Mouse (Mus musculus) hematopoietic stem cell, adult 5-6 weeks (primary cell): Measurements from ENCODE around the gene Gm43191. TPM values are rescaled to one million over a fixed set of nuclear protein-coding genes. Genes with fewer than 3 reads are reported as not detected.
"Not testable (repeated sequence)": the region's sequence is repeated elsewhere in the genome, so short reads cannot be mapped to it uniquely, and the experiment has no call there.

Source experiments
- ATAC-seq, 2 experiments: fragments of 125-278 bp in 1 of 2; replicated peaks in 1 of 2; 2 replicates each; pipeline ENCODE4 v1.8.0; 2016 to 2017; ENCODE audit warnings: inconsistent platforms in 2 of 2, mild to moderate bottlenecking in 2 of 2, moderate number of reproducible peaks in 2 of 2, low read depth in 1 of 2, moderate TSS enrichment in 1 of 2; ENCODE audit not compliant: low FRiP score in 2 of 2, poor library complexity in 2 of 2, severe bottlenecking in 2 of 2, insufficient read depth in 1 of 2, low TSS enrichment in 1 of 2
- total RNA-seq: library from RNA; stranded (forward); fragments of 172-1452, 232-1000 nt; gene quantifications from 2 replicates; pipeline ENCODE4 v1.2.3, GENCODE M21; 2017

Gene Gm43191
- total RNA-seq, 1 experiment from 2014 or later, result not detected

DNA sequence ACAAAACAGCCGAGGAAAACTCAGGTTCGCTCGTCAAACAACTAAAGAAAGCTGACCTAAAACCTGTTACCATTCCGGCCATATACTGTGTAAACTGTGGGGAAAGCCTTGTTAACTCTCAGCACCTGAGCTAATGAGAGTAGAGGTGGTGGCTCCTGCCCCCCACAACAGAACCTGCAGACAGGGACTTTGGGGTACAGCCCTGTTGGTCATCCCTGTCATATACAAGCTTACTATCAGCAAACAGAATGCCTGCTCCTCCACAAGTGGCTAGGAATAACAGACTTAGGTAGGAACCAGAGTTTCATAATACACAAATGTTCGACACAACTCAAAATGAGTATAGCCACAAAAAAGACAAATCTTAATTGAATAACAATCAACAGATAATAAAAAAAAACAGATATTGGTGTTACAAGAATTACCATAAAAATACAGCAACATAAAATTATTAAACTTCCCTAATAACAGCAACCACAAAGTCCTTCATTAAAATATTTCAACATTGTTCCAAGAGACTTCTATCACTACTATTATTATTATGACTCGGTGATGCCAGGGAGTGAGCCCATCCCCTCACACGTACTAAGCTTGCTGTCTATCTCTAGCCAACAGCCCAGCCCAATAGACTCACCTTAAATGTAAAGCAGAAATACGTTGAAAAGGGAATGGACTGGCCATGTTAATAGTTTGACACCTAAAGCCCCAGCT lies 14.1 kb upstream of the Gm43191 start:
- ATAC-seq, result no peak

DNA sequence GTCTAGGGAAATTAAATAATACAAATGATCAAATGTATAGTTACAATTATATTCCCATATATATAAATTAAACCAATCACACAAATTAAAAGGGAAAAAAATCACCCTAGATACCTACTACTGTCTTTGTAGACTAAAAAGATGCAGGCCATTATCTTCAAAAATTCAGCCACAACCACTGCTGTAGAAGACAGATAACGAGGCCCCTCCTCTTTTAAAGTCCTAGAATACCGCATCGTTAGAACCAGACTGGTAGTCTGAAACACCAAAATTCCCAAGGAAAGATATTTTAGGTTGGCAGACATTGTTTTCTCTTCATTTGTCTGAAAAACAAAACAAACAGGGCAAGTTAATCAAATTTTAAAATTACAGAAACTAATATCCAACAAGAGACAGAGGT lies 13.3 kb upstream of the Gm43191 start:
- no peak for ATAC-seq

DNA sequence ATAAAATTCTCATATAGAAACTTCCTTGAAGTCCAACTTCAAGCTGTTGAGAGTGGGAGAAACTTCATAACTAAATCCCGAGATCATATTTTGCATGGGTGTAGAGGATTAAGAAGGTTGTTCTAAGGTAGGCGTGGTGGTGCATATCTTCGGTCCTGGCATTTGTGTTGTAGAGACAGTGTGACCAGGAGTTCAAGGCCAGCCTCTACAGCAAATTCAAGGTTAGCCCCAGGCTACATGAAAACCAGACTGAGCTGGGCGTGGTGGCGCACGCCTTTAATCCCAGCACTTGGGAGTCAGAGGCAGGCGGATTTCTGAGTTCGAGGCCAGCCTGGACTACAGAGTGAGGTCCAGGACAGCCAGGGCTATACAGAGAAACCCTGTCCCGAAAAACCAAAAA lies 16.8 kb downstream of the Gm43191 start:
- ATAC-seq, result not testable (repeated sequence)

DNA sequence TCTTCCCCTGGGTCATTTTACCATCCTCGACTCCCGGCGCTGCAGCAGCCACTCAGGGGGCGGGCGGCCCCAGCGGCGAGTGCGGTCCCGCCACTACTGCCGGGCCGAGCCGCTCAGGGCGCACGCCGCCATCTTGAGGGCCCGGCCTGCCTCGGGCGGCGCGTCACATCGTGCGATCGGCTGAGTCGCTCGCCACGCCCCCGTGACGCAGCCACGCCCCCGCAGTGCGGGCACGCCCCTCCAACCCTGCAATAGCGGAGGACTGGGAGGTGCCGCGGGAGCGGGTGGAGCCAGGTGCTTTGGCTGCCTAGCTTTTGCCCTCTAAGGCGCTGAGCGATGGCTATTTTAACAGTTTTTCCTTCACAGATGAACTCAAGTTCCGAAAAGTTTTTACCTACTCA lies 18.6 kb downstream of the Gm43191 start, which contains the start of gene Mfsd14a:
Gene Mfsd14a (minus strand): TSS at position 215 of the 401 bp plus-strand sequence.
- peak; percentile 96 to 97 for ATAC-seq

DNA sequence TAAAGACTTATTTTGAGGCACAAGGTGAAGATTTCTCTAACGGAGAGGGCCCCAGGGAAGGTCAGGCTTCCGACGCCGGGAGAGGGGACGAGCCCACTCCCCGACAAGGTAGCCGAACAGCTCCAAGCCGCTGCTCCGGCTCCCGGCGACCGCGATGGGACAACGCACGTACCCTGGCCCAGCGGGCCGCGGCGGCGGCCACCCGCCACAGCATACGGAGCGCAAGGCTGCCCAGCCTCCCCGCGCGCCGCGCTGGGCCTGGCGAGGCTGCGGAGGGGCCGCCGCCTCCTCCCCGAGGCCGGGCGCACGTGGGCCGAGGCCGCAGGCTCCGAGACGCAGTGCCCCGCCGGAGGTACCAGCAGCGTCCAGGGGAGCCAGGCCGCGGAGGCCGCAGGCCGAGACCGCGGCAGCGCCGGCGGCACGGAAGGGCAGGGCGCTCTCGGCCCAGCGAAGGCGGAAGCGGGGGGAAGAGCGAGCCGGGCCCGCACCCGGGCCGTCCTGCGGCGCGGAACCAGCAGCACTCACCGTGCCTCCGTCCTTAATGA lies 19.1 kb downstream of the Gm43191 start:
- peak; percentile 28 to 54 for ATAC-seq

DNA sequence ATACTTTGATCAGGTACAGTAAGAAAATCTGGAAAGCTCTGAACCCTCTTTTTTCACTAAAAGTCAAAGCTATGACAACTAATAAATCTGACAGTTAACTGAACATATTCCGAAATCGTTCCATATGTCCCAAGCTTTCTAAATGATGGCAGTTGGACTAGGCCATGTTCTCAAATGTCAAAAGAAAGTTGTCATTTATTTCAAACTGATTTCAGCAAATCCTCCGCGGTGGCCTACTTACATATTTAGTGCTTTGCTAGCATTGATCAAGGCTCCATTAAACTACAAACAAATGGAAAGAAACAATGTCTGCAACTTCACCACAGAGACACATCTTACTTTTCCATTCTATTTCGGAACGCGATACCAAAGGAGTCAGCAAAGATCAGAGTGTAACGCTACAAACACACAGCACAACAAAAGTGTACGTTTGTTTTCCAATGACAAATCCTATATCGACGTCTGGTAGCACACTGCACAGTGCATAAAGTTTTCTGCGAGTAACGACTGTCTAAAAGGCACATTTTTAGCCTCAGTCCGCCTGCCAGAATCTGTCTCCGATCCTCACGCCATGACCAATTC lies 19.7 kb downstream of the Gm43191 start:
- ATAC-seq, result no peak

DNA sequence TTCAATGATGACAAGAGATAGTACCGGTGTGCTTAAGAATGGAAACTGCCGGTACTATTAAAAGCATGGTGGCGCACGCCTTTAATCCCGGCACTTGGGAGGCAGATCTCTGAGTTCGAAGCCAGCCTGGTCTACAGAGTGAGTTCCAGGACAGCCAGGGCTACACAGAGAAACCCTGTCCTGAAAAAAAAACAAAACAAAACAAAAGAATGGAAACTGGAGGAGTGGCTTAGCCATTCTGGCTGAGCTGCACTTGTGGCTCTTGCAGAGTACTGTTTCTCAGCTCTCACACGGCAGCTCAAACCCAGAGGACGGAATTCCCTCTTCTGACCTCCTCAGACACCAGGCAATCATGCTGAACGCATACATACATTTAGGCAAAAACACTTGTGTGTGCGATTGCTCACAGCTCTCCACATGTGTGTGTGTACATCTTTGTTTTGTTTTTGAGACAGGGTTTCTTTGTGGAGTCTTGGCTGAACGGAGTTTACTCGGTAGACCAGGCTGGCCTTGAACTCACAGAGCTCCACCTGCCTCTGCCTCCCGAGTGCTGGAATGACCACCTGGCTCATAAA lies 21.1 kb downstream of the Gm43191 start:
- no peak for ATAC-seq

DNA sequence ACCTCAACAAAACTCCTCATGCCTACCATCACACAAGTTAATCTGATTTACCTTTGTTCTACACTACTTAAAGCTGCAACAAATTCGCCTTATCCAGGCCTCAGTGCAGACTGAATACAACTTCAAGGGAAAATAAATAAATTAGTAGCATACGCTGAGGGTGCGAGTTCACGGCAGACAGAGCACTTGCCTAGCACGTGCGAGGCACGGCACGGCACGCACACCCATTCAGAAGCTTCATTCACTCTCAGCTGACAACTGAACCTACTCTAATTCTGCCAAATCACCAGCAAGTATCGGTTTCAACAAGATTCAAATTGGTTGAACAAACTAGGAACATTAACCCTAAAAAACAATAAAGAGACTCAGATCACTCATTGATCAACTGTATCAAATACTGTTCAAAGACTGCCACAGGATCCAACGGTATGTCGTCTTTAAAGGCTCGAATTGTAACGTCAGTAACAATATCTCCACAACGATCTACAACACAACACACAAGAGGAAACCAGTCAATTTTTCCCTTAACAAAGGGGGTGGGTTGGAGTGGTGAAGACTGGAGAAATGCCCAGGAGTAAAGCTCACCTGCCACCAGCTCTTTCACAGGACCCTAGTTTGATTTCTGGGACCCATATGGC lies 22.0 kb downstream of the Gm43191 start:
- ATAC-seq, result no peak

DNA sequence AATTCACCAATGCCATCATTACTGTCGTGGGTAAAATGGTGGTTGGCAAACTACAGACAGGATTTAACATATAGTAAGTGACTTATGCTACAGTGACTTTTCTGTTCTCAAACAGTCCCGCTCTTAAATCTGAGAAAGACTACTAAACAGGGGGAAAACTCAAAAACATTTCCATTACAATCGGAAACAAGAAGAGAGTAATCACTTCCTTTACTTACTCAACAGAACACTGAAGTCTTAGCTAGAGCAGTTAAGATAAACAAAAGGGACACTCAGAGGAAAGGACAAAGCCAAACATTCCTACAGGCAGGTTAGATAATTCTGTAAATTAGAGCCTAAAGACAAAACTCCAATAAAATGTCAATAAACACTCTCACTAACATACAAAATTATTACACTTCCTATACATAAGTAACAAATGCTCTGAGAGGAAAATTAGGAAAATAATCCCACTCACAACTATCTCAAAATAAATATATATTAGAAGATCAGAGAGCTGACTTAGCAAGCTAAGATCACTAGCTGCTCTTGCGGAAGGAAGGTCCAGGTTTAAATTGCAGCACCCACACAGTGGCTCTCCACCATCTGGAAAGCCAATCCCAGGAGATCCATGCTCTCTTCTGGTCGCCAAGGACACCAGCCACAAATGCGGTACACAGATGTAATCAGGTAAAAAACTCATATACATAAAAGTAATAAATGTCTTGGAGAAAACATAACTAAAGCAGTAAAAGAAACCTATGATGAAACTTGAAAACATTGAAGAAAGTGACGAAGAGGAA lies 24.7 kb downstream of the Gm43191 start:
- no peak for ATAC-seq

DNA sequence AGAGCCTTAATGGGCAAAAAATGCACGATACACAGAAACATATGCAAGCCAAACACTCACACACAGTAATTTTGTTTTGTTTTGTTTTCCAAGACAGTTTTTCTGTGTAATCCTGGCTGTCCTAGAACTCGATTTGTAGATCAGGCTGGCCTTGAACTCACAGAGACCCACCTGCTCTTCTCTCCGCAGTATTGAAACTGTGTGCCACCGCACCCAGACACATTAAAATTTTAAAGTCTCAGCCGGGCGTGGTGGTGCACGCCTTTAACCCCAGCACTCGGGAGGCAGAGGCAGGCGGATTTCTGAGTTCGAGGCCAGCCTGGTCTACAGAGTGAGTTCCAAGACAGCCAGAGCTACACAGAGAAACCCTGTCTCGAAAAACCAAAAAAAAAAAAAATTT lies 27.0 kb downstream of the Gm43191 start:
- ATAC-seq, result not testable (repeated sequence)

DNA sequence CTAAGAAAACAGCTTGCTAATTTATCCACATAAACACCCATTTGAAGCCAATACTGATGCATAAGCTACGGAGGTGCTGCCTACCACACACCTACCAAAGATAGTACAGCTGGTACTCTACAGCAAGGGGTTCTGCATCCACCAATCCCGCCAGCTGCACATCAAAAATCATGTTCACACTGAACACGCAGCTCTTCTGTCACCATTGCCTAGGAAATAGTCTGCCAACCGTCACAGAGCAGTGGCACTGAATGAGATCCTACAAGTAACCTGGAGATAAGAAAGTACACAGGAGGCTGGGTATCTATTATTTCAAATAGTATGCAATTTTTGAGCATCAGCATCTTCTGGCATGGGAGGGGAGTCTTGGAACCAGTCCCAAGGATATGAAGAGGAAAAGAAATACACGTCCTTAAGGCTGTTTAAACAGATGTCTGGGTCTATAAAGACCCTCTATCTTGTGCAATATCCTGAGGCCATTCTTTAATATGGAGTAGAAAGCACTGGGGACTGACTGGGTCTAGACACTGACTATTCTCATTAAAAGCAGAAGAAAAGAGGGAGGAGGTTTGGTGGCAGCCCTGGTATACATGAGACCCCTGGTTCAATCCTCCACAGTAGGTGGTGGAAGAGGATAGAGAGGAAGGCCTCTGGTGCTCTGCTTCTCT lies 27.6 kb downstream of the Gm43191 start:
- no peak for ATAC-seq

DNA sequence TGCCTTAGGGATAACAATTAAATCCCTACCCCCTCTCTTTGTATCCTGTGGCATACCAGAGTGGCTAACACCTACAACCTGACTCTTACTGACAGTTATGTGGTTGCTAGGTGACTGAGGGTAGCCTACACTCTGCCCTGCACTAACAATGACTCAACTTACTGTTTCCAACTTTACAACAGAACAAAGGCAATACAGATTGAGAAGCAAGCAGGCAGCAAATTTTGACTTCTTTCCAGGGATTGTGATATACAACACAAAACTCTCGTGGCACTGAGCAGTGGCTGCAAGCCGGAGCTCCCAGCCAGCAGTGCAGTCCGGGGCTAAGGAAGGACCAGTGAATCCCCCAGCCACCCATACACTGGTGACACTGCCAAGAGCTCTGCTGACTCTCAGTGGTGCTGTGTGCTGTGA lies 29.0 kb downstream of the Gm43191 start:
- no peak for ATAC-seq

DNA sequence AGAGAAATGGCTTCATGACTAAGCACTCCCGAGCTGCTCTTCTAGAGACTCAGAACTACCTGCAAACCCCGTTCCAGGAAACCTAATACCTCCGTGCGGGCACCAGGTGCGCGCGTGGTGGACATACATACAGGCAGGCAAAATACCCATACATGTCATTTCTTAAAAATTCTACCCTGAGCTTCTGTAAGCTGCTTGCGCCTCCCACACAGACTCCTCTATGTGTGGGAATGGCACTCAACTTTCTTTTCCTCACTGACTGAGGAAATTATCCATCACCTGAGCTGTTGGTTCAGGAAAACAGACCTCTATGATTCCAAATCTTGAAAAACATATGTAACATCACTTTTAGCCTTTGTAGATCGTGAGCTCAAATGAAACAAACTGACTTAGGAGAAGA lies 30.4 kb downstream of the Gm43191 start:
- no peak for ATAC-seq

DNA sequence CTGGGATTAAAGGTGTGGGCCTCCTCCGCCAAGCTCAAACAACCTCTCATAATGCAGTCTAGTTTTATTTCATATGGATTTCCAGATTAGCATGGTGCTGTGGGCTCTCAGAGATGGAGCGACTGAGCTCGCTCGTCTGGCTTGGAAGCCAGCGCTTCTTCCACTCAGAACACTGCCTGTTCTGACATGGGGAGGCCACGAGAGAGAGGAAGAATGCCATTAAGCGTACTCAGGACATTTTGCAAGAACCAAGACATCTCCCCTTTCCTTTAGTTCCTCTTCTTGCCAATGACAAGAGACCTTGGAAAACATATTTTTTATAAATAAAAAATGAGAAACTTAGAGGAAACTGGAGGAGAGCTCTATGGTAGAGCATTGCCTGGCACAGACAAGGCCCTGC lies 32.3 kb downstream of the Gm43191 start:
- ATAC-seq, result peak in 1 of 2 experiments; percentile 24; a peak in 1 of 4 replicates

DNA sequence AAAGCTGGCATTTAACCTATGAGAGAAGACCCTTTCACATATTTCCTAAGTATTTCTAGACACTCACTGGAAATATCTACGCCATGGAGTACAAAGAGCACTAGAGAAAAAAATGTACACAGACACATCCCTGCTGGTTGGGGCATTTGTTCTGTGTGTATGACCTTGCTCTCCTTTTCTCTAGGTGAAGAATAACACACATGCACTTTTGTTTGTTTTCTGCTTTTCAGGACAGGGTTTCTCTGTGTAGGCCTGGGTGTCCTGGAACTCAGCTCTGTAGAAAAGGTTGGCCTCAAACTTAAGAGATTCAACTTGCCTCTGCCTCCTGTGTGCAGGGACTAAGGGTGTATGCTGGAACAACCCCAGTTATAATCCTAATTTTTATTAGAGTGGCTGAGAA lies 34.7 kb downstream of the Gm43191 start:
- ATAC-seq, result no peak

DNA sequence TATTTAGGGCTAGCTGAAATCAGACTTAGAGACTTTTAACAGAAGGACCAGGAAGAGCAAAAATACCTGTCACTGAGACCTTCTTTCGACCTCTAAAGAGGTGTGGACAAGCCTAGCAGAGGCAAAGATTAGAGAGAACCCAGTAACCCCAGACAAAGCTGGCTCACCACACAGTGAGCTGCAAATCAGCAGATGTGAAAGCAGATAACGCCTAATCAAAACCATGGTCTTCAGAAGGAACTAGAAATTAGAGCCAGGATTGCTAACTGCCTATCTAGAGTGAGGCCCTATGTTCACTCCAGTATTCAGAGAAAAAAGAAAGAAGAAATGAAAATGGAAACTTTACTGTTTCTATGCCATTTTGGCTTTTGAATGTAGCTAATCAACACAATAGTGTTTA lies 38.7 kb downstream of the Gm43191 start:
- ATAC-seq, result no peak

DNA sequence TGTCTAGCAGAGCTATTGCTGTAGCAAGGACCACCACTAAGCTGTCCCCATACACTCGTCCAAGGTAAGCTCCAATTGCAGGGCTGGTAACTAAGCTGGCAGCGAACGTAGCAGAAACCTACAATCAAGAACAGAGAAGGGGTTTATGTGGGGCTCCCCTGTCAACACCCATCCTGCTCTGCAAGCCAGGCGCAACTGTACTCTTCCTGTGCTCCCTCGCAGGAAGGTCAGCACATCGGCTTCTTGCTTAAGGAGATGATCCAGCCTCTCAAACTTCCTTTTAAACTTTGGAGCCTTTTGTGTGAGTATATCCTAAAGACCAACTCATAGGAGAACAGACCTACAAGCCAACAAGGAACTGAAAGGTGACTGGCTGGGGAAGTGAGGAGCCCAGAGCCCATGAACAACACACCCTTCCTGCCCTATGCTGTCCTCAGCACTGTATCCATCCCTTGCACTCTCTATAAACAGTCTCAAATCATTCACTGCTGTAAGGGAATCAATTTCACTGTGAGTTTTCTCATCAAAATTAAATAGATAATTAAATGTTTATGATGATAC lies 39.2 kb downstream of the Gm43191 start:
- ATAC-seq, result no peak
